Mouse (Mus musculus): Measurements from ENCODE around the gene Polr2l. TPM values are rescaled to one million over a fixed set of nuclear protein-coding genes. Genes with fewer than 3 reads are reported as not detected.

Polr2l gene
- polyA plus RNA-seq, 1 experiment from 2014 or later, result 85.9 TPM

DNA sequence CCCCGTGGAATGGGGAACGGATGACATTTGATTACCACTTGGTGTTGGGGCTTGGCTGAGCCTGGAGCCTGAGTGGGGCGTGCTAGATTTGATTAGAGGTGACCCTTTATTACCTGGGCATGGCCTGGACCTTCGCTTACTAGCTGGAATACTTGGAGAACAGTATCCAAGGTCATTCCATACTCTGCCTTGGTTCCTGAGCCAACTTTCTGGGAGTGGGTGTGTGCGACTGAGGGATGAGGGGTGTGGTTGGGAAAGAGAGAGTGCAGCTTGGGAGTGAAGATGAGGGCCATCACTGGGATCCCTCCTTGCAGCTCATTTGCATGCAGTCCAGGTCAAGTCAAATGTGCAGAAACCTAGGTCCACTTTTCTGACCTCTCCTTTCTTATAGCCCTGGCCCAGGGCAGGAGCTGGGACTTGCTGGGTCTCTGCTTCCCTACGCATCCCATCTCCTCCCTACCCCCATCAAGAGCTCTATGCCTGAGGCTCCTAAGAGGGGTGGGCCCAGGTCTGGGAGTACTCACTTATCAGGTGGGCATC, 8.3 kb upstream of the Polr2l start:
- no peaks in the 10 kb centered on the region for H3K36me3 ChIP-seq
- peak overlapping the region; percentile 93 for H3K4me2 ChIP-seq
- ATAC-seq (ENCODE audit: low FRiP score, low read depth), result no peak; the same call in 1 of the 2 replicates
- no peak overlapping the region for H3K27ac ChIP-seq (replicated peaks)
- no peaks in the 10 kb centered on the region for H3K27me3 ChIP-seq
- peak overlapping the region; percentile 75 for H3K4me3 ChIP-seq
- WGBS, result 81% methylated on average over 6 of the region's 6 CpGs
- H3K9ac ChIP-seq, result no peak overlapping the region
- no peaks in the 10 kb centered on the region for H3K9me3 ChIP-seq
- peaks cover 68% of the 10 kb centered on the region for H3K4me1 ChIP-seq (replicated peaks)

DNA sequence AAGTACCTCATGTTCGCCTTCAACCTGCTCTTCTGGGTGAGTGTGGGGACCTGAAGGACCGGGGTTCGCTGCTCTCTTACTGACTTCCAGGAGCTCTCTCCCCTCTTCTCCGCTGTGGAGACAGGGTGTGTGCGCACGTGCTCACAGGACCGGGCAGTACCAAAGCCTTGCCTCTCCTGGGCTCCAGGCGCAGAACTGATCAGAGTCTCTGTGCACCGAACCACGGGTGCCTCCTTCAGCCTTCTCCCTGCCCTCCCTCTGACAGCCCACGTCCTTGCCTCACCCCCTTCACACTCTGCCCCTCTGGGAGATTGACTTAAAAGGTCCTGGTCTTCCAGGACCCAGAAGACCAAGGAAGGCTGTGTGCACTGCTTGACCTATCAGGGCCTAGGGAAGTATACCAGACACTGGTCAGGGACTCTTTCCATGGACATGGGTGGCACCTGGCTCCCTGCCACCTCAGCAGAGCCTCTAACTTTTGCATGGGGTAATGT, 7.6 kb upstream of the Polr2l start:
- H3K36me3 ChIP-seq, result no peaks in the 10 kb centered on the region
- H3K27ac ChIP-seq (replicated peaks), result peak overlapping the region; percentile 82
- peak; percentile 20; the same call in 1 of the 2 replicates for ATAC-seq (ENCODE audit: low FRiP score, low read depth)
- H3K4me1 ChIP-seq (replicated peaks), result peaks cover 68% of the 10 kb centered on the region
- H3K27me3 ChIP-seq, result no peaks in the 10 kb centered on the region
- WGBS, result 4% methylated on average over 11 of the region's 11 CpGs
- H3K9me3 ChIP-seq, result no peaks in the 10 kb centered on the region
- peak overlapping the region; percentile 75 for H3K4me3 ChIP-seq
- peak overlapping the region; percentile 93 for H3K4me2 ChIP-seq
- H3K9ac ChIP-seq, result peak overlapping the region; percentile 71

DNA sequence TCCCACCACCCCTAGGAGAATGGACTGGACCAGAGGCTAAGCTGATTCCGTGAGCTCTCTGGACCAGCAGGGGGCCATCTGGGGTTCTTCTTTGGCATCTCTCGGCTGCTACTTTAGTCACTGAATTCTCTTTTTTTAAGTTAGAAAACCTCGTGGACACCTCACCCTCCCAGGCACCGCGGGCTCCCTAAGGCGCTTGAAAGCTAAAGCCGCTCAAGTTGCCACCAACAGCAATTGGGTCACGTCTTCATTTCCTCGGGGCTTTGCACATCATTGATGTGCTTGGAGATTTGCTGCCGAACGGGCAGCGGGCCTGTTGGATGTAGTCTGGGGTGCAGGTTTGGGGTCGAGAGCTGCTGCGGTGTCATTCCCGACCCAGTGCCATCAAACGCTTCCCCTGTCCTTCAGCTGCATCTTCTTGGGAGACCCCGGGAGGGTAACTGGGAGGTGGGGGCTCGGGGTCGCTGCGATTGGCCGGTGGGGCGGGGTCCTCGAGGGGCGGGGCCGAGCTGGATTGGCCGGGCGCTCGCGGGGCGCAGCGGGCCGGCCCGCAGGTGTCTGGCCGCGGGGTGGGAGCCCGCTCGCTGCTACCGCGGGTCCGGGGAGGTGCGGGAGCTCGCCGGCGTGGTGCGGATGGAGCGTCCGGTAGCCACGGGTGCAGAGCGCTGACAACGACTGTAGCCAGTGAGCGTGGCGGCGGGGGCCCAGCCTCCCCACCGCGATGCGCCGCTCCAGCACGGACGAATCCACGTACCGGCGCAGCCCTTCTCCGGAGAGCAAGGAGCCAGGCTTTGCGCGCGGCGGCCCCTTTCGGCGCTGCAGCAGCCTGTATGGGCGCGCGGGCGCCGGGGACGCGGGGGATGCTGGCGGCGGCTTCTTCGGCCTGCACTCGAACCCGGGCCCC, 6.8 kb upstream of the Polr2l start:
- Histone ChIP-seq H3K9ac (peak overlapping the region; percentile 71), H3K27me3 (no peaks in the 10 kb centered on the region), H3K4me1 (replicated peaks) (peaks cover 61% of the 10 kb centered on the region), H3K4me2 (peak overlapping the region; percentile 93), H3K4me3 (peak overlapping the region; percentile 75), H3K27ac (replicated peaks) (peak overlapping the region; percentile 82), H3K9me3 (no peaks in the 10 kb centered on the region), H3K36me3 (no peaks in the 10 kb centered on the region)
- ATAC-seq (ENCODE audit: low FRiP score, low read depth), result peak; percentile 63
- WGBS, result under 1% methylated on average over 81 of the region's 81 CpGs

DNA sequence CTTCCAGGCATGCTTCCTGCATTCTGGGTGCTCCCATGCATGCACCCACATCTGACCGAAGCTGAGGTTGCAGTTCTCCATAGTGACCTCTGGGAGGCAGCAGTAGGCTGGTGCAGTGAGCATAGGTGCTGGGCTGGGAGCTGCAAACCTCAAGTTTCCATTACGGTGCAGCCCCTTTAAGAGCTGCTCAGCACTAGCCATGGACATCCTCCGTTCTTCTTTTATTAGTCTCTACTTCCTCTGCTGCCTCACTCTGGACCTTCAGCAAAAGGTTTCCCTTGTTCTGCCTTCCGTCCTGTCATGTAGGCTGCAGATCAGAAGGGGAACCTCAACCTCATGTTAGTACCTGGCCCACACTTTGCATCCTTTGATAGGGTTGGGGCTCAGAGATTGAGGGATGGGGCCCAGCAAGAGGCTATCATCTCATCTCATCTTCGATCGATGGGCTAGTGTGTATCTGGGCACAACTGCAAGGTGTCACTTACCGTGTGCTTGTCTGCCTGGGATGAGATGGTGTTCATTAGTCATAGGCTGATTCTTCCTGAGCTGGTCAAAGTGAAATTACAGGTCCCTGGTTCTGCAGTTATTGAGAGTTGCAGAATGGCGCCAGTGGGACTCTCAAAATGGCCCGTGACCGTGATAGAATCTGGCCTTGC, 6.0 kb upstream of the Polr2l start:
- WGBS, result 8% methylated on average over 10 of the region's 10 CpGs
- Histone ChIP-seq H3K4me1 (replicated peaks) (peaks cover 61% of the 10 kb centered on the region), H3K9ac (peak overlapping the region; percentile 18), H3K36me3 (no peaks in the 10 kb centered on the region), H3K9me3 (no peaks in the 10 kb centered on the region), H3K27me3 (peaks cover 4% of the 10 kb centered on the region), H3K4me3 (peak overlapping the region; percentile 75), H3K27ac (replicated peaks) (peak overlapping the region; percentile 82), H3K4me2 (peak overlapping the region; percentile 93)
- ATAC-seq (ENCODE audit: low FRiP score, low read depth), result peak; percentile 28

DNA sequence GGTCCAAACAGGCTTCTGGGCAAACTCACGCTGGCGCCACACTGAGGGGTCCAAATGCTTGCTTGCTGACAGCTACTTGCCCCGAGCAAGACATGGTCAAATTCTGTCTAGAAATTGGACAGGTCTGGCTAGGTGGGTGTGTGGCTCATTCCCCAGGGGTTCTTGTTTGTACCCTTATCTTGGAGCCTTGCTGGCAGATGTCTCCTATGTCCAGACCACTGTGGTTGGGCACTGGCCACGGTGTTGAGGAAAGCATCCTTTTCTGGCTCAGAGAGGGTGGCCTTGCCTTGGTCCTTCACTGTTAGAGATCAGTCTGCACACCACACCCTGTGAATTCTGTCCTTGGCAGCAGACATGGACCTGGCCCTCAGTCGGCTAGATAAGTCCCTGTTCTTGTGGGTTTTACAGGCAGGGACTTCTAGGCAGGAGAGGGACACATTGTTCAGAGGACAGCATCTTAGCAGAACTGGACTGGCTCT, 3.4 kb upstream of the Polr2l start:
- ATAC-seq (ENCODE audit: low FRiP score, low read depth), result no peak
- Histone ChIP-seq H3K9me3 (no peaks in the 10 kb centered on the region), H3K4me1 (replicated peaks) (peaks cover 56% of the 10 kb centered on the region), H3K27ac (replicated peaks) (no peak overlapping the region), H3K4me3 (no peak overlapping the region), H3K27me3 (peaks cover 7% of the 10 kb centered on the region), H3K9ac (no peak overlapping the region), H3K4me2 (no peak overlapping the region; the same call in 1 of the 2 replicates), H3K36me3 (no peaks in the 10 kb centered on the region)
- WGBS, result 78% methylated on average over 5 of the region's 5 CpGs

DNA sequence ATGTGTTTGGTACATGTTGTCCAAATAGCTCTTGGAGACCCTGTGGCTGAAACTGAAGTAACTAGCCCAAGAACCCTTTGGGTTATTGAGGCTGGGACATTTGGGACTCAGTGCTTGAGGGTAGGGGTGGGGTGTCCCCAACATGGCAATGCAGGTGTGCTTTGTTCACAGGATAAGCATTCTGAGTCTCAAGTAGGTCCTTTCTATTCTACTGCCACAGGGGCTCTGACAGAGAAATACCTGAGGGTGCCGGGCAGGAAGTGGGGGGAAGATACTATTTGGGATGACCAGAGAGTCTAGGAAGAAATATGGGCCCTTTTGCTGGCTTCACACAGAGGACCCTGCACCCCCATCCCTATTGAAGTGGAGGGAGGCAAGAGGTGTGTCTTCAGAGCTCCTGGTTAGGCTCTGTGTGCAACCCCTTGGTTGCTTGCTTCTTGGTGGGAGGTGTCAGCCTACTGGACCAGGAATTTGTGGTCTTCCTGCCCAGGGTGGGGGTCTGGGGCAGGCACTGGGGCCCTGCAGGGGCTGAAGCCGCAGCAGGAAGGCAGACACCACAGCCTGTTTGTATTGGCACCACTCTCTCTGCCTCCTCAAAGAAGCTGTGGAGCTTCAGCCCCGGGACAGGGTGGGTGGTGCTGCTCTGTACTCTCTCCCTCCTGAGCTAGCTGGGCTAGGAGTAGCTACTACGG, 2.8 kb upstream of the Polr2l start:
- Histone ChIP-seq H3K9me3 (no peaks in the 10 kb centered on the region), H3K4me2 (no peak overlapping the region; the same call in 1 of the 2 replicates), H3K4me1 (replicated peaks) (peaks cover 52% of the 10 kb centered on the region), H3K27ac (replicated peaks) (no peak overlapping the region; the same call in 1 of the 2 replicates), H3K27me3 (peaks cover 7% of the 10 kb centered on the region), H3K4me3 (no peak overlapping the region), H3K36me3 (peaks cover 1% of the 10 kb centered on the region; the same call in 1 of the 2 replicates), H3K9ac (no peak overlapping the region)
- no peak for ATAC-seq (ENCODE audit: low FRiP score, low read depth)
- 72% methylated on average over 4 of the region's 4 CpGs for WGBS

DNA sequence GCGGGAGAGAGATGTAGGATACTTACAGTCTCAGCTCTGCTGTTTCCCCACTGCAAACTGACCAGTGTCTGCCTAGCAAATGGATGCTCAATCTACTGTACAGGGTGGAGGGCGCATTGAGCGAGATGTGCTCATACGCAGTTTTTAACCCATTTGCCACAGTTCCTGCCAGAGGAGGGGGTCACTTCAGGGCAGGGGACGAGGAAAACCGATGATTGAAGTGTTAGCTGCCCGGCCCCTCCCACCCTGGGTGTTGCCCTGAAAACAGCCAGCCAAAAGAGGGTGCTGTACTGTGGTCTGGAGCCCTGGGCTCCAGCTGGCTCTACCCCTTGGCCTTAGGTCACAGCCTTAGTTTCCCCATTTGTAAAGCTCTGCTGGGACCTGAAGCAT, 2.0 kb upstream of the Polr2l start:
- no peak overlapping the region for H3K4me3 ChIP-seq
- peak overlapping the region; percentile 52; the same call in 1 of the 2 replicates for H3K27ac ChIP-seq (replicated peaks)
- peaks cover 44% of the 10 kb centered on the region for H3K4me1 ChIP-seq (replicated peaks)
- H3K9ac ChIP-seq, result no peak overlapping the region
- H3K9me3 ChIP-seq, result no peaks in the 10 kb centered on the region
- H3K27me3 ChIP-seq, result peaks cover 7% of the 10 kb centered on the region
- 21% methylated on average over 7 of the region's 7 CpGs for WGBS
- peak overlapping the region; percentile 93 for H3K4me2 ChIP-seq
- H3K36me3 ChIP-seq, result peaks cover 9% of the 10 kb centered on the region
- ATAC-seq (ENCODE audit: low FRiP score, low read depth), result no peak

DNA sequence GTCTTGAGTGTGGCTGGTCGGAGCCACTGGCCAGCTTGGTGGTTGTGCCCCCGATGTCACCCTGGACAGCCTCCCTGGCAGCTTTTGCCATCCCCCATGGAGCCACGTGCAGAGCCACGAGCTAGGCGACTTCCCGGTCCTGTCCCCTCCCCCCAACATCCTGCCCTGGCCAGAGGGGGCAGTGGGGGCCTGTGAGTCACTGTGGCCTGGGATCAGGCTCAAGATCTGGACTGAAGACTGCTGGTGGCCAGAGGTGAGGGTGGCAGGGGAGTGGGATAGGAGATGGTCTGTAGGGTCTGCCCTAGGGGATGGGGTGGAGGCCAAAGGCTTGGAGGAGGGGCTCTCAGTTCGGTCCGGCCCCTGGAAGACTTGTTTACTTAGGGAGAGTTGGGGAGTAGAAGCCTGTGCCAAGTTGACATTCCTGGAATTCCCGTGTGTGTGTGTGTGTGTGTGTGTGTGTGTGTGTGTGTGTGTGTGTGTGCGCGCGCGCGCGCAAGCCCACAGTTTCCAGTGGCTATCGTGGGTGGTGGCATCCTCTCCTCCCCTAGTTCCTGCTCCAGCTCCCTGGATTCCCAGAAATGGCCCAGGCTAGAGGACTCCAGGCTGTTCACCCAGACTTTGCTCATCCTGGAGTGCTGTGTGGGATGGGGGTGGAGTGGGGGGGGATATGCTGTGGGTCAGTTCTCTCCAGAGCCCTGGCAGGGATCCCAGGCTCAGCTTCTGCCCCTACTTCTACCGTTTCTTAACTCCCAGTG, 1.5 kb upstream of the Polr2l start:
- Histone ChIP-seq H3K4me2 (peak overlapping the region; percentile 93), H3K4me1 (replicated peaks) (peaks cover 39% of the 10 kb centered on the region), H3K9ac (no peak overlapping the region; the same call in 1 of the 2 replicates), H3K4me3 (peak overlapping the region; percentile 87), H3K9me3 (no peaks in the 10 kb centered on the region), H3K27me3 (peaks cover 7% of the 10 kb centered on the region), H3K27ac (replicated peaks) (peak overlapping the region; percentile 69), H3K36me3 (peaks cover 11% of the 10 kb centered on the region)
- WGBS, result 1% methylated on average over 12 of the region's 17 CpGs
- ATAC-seq (ENCODE audit: low FRiP score, low read depth), result no peak

DNA sequence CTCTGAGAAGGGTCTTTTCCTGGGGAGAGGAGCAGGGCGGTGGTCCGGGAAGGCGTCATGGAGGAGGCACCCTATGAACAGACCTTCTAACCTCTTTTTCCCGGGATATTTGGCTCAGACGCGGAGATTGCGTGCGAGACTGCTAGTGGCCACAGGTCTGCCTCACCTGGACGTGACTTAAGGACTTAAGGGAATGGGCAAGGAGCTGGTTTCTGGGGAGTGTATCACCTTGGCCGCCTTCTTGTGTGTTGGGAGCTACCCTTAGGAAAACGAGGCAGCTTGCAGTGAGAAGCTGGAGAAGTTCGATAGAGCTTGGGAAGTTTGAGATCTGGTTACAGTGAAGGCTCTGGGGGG, 850 bp upstream of the Polr2l start:
- Histone ChIP-seq H3K4me2 (peak overlapping the region; percentile 93), H3K36me3 (peaks cover 17% of the 10 kb centered on the region), H3K4me3 (peak overlapping the region; percentile 87), H3K9me3 (no peaks in the 10 kb centered on the region), H3K4me1 (replicated peaks) (peaks cover 36% of the 10 kb centered on the region), H3K27me3 (peaks cover 7% of the 10 kb centered on the region), H3K27ac (replicated peaks) (peak overlapping the region; percentile 84), H3K9ac (peak overlapping the region; percentile 86)
- WGBS, result 2% methylated on average over 12 of the region's 12 CpGs
- ATAC-seq (ENCODE audit: low FRiP score, low read depth), result no peak

DNA sequence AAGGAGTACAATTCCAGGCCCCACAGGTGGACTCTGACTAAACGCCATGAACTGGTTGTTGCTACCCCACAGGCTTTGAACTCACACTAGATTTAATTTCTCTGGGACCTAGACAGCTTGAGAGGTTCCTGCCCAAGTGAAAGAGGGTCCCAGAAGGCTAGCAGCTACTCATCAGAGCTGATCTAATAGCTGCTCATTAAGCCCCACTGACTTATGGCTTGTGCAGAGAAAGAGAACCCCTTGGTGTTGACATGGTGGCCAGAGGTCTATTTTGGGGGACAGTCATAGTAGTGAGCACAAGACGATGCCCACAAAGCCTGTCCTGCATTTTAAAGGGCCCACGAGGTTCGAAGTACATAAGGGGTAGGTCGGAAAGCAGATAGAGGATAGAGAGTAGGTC, 772 bp downstream of the Polr2l start:
- H3K4me2 ChIP-seq, result peak overlapping the region; percentile 93
- peaks cover 17% of the 10 kb centered on the region for H3K36me3 ChIP-seq
- H3K9me3 ChIP-seq, result no peaks in the 10 kb centered on the region
- peak overlapping the region; percentile 86 for H3K9ac ChIP-seq
- H3K4me3 ChIP-seq, result peak overlapping the region; percentile 87
- ATAC-seq (ENCODE audit: low FRiP score, low read depth), result no peak
- peaks cover 43% of the 10 kb centered on the region for H3K4me1 ChIP-seq (replicated peaks)
- peaks cover 7% of the 10 kb centered on the region for H3K27me3 ChIP-seq
- WGBS, result 10% methylated on average over 5 of the region's 5 CpGs
- peak overlapping the region; percentile 84 for H3K27ac ChIP-seq (replicated peaks)

DNA sequence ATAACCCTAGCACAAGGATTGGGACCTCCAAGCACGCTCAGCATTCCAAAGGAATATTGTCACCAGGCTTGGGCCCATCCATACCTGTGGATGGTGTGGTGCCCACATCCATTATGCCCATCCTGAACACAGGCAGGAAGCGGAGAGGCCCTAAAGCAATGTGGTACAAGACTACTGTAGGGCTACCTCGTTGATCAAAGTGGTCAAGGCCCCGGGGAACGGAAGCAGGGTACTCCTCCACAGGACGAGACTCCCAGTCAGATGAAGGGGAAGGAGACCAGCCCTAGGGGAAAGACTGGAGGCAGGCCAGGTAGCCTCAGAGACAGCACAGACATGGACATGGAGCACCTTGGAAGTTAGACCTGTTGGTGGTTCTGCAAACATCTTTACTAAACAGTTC, 2.2 kb downstream of the Polr2l start:
- no peak overlapping the region for H3K4me3 ChIP-seq
- H3K9me3 ChIP-seq, result no peaks in the 10 kb centered on the region
- no peak overlapping the region for H3K27ac ChIP-seq (replicated peaks)
- H3K4me2 ChIP-seq, result no peak overlapping the region
- H3K4me1 ChIP-seq (replicated peaks), result peaks cover 57% of the 10 kb centered on the region
- no peak overlapping the region for H3K9ac ChIP-seq
- ATAC-seq (ENCODE audit: low FRiP score, low read depth), result no peak
- peaks cover 17% of the 10 kb centered on the region for H3K36me3 ChIP-seq
- WGBS, result 89% methylated on average over 6 of the region's 6 CpGs
- H3K27me3 ChIP-seq, result peaks cover 7% of the 10 kb centered on the region

All from hindbrain, embryonic 15.5 days (tissue).